Mouse (Mus musculus) urinary bladder, postnatal 10 days (tissue): Measurements from ENCODE around the gene Tmem179.

Experiments used
- DNase-seq: peaks from one replicate; pipeline ENCODE4 v3.0.0; 2022; ENCODE audit warnings: low spot score

The Tmem179 gene

DNA sequence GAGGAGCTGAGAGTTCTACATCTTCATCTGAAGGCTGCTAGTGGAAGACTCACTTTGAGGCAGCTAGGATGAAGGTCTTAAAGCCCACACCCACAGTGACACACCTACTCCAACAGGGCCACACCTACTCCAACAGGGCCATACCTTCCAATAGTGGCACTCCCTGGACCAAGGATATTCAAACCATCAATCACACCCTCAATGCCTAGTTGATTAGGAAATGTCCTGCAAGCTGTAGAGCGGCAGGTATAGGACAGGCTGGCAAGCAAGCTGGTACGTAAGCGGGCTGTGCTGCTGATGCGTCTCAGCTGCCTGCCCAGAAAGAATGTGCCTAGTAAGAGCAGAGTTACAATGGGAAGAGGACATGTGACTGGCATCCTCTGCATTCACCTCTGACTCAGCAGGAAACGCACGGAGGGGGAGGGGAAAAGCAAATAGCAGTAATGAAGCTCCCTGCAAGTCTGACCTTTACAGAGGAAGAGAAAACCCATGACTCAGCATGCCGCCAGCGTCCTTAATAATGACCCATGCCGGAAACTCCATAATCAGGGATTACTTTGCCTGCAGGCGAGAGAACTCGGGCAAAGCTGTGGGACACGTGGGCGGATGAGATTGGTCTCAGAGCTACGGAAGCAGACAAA lies at the start of gene Tmem179:
Gene Tmem179 (minus strand): TSS at position 51 of the 641 bp plus-strand sequence.
- no peak for DNase-seq

- DNase-seq = no peak
Measured at GRCm38 (mm10) chr12:112563011-112563410, 46.5 kb upstream of the Tmem179 start.

- no peak for DNase-seq
Measured at GRCm38 (mm10) chr12:112562462-112562861, 45.9 kb upstream of the Tmem179 start.

DNA sequence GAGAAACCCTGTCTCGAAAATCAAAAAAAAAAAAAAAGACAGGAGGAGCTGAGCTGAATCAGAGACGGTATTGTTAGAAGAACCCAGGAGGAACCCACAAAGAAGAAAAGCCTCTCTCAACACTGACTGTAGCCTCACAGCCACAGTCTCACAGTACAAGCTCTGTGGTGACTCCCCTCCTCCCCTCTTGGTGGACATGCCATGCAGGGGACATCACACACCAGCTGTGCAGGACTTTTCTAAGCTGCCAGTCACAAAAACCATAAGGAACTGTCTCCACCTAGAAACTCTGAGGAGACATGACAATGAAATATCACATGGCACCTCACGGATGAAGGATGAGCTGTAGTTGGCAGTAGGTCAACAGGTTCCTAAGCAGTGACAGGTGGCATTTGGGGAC lies 44.6 kb upstream of the Tmem179 start:
- DNase-seq = no peak

DNA sequence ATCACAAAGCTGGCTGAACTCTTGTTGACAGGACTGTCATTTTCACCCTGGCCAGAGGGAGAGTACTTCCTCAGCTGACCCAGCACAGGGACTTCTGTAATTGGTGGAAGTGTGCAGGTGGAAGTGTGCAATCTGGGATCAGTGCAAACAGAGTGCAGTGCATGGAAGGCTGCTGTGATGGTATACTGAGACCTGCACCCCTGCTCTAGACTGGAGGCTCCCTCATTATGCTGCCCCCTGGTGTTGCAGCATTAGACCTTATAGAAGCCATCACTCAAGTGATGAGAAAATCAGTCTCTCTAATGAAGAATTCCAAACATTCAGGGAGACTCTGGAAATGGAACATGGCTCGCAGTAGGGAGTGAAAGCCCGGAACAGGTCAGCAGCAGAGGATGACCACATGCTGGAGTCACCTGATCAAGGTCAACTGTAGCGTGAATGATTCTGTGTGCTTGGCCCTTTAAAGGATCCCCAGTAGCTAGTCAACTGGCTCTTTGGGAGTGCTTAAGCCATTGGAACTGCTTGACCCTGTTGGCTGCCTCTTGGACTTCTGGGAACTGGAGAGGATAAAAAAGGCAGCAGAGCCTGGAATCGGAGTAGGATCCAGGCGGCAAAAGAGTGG lies 43.7 kb upstream of the Tmem179 start:
- no peak for DNase-seq

DNA sequence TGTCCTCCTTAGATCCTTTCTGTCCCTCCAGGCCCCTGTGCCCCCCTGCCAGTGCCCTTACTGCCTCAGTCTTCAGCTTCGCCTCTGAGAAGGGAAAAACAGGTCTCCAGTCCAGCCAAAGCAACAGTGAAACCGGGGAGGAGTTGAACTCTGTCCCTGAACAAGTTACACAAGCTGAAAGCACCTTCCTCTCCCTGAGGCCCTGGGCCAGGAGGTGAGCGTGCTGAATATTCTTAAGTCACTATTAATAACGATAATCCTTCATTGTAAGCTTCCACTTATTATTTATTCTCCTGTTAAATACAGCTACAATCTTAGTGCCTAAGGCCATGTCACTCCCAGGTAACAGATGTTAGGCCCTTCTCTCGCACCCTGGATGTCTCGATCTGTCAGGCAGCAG lies 43.1 kb upstream of the Tmem179 start:
- no peak for DNase-seq

GRCm38 (mm10) chr12:112559231-112559630 lies 42.7 kb upstream of the Tmem179 start:
- no peak for DNase-seq

- no peak for DNase-seq
Measured at GRCm38 (mm10) chr12:112557219-112557618, 40.7 kb upstream of the Tmem179 start.

- DNase-seq = no peak
Measured at GRCm38 (mm10) chr12:112556531-112557060, 40.0 kb upstream of the Tmem179 start.

- DNase-seq = no peak
Measured at GRCm38 (mm10) chr12:112554900-112555299, 38.4 kb upstream of the Tmem179 start.

GRCm38 (mm10) chr12:112552520-112552919 lies 36.0 kb upstream of the Tmem179 start:
- DNase-seq = no peak

DNA sequence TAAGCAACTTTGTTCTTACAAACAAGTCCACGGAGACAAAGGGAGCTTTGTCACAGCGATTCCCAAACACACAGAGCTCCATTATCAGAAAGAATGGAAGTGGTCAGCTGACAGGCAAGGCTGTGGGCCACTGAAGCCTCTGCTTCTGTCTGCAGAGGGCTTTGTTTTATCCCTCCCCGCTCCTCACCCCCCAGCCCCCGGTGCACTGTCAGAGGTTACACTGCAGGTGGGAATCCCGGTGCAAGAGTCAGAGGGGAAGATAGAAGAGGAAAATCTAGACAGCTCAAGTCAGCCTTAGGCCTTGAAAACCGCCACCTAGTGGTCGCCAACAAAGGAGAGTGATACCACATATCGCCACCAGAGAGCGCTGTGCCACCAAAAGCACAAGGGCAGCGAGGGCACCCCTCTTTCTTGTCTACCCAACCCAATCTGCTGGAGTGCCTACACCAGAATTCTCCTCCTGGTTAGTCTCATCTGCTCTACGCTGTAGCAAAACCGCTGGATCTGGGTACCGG lies 35.4 kb upstream of the Tmem179 start:
- DNase-seq = peak; percentile 47

GRCm38 (mm10) chr12:112549287-112549686 lies 32.7 kb upstream of the Tmem179 start:
- DNase-seq = no peak

GRCm38 (mm10) chr12:112546110-112546509 lies 29.6 kb upstream of the Tmem179 start:
- DNase-seq = no peak

- no peak for DNase-seq
Measured at GRCm38 (mm10) chr12:112544946-112545701, 28.6 kb upstream of the Tmem179 start.

DNA sequence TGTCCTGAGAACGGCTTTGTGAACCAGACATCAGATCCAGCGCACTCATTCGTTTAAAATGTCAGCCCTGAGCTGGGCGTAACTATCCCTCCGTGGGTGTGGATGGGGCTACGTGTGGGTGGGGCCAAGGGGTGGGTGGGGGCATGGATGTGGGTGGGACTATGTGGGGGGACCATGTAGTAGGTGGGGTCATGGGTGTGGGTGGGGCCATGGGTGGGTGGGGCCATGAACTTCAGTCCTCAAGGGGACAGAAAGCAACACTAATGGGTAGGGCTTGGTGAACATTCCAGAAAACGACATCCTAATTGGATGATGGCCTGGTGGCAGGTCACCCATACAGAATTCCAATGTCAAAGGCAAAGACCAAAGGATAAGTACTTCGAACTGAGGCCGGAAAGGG lies 27.4 kb upstream of the Tmem179 start:
- no peak for DNase-seq

- peak; percentile 68 for DNase-seq
Measured at GRCm38 (mm10) chr12:112542920-112543300, 26.4 kb upstream of the Tmem179 start.

DNA sequence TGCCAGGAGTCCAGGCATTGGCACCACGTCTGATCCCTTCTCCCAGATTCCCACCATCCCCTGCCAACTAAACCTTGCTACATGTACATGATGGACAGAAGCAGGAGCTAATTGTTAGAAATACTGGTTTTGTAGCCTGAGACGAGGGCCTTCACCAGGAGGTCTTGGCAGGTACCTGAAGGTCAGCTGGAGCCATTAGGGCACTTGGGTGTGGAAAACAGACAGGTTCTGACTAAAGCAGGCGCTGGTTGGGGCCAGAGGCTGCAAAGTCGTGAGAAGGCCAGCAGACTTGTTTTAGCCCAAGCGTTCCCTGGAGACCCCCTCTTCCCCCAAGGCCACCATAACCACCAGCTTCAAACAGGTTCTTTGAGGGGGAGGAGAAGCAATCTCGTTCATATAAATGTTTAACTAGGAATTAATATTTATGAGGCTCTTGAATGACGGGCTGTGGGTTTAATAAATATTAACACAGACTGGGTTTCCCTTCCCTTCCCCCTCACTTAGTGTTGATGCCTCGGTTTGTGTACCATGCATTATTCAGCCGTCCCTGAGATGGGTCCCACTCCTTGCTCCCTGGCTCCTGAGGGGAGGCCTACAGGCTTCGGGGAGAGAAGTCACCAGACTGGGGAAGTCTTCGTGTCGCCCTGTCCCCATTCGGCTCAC lies 25.8 kb upstream of the Tmem179 start:
- DNase-seq = no peak

DNA sequence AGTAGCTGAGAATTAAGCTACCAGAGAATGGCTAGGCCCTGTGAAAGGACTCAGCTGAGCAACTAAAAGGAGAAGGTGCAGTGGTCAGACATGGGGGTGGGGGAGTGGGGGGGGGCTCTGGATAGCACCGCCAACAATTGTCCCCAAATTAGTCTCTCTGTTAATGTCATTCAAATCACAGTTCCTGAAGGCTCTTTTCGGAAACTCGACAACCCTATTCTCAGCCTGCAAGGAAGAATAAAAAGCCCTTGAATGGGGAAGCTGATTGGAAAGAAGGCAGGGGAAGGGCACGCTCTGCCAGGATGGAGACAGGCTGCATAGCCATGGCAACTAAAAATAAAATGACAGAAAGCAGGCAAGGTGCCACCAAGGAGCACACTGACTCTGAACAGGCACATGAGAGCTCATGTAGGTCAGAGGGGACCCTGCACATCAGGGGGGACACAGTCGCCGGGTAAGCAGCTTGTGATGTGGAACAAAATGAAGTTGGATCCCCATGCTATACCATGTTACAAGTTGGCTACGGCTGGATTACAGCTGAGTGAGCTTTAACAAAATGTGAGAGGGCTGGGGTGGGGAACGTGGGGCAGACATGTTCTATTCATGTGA lies 25.0 kb upstream of the Tmem179 start:
- DNase-seq = no peak

GRCm38 (mm10) chr12:112540321-112540720 lies 23.8 kb upstream of the Tmem179 start:
- DNase-seq = no peak

GRCm38 (mm10) chr12:112539466-112539965 lies 23.0 kb upstream of the Tmem179 start:
- DNase-seq = no peak

DNA sequence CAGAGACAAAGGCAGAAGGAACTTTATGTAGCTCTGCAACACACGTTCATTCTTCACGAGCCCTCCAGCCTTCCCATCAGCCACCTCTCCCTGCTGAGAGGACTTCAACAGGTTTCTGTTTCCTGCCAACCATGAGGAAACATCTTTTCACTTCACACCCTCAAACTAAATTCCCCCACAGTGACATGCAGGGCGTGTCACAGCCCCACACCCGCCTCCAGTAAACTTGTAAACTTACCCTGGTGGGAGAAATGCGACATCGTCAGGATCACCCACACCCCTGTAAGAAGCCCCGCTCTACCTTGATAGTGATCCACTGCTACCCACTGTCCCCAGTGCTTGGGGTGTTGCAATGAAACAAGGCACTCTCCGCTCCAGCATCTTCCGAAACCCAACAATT lies 21.8 kb upstream of the Tmem179 start:
- no peak for DNase-seq
